Mouse (Mus musculus): ENCODE results near the gene Snx12.

Gene Snx12

DNA sequence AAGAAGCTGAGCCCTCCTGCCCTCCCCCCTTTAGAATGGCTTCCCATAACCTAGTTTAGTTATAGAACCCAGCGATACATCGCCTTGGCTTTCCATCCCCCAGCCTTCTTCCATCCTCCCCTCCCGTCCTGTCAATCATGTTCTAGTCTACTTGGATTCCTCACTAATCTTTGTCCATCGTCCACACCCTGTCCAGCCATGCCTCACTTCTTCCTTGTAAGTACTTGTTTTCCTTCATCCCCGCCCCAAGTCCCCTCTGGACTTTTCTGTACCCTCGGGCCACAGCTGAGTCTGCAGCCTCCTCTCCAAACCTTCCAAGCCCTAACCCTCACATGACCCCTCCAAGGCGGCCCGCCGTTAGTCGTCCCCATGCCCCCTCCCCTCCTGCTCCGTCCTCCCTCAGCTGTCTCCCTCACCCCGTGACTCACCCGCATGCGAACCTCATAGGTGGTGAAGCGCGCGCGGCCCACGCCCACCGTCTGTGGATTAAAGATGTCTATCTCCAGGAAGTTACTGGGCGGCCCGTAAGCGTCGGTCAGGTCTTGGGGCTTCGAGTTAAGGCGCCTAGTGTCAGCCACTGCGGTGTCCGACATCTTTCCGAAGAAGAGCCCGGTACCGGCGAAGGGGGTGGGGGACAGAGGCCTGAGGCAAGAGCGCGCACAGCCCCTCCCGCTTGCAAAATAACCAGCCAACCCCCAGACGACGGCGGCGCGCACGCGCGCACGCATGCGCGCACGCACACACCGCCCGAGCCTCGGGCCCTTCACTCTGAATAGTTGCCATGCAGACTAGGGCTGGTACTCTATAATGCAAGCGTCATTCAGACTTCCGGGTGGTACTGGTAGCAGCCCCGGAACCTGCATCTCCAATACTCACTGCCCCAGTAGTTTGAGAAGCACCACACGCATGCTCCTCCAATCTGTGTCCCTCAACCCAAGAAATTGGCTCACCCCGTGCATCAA, at the start of gene Snx12:
Gene Snx12 (minus strand): TSS at position 730 of the 962 bp plus-strand sequence.
- DNase-seq (ENCODE audit: low spot score): peak; percentile 84

DNA sequence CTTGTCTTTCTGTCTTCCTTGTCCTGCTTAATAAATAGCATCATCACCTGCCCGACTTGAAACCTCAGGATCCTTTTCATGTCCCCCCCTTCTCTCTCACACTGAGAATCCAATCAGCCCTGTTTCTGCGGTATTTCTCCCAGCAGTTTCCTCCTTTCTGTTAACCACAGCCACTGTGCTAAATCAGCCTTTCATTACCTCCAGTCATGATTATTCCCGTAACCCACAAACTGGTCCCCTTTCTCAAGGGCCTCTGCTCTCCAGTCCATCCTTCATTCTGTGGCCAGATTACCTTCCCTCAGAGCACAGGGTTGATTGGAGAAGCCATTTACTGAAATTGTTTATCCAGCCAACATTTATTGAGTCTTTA, 46.4 kb upstream of the Snx12 start, which contains the start of gene Gm20489:
Gene Gm20489 (minus strand): TSS at position 269 of the 370 bp plus-strand sequence.
- DNase-seq (ENCODE audit: low spot score): no peak

GRCm38 (mm10) chrX:101268025-101268754, 45.8 kb upstream of the Snx12 start, which contains the start of gene Il2rg:
Il2rg (minus strand) TSS chrX:101268255.
- DNase-seq (ENCODE audit: low spot score): no peak

DNA sequence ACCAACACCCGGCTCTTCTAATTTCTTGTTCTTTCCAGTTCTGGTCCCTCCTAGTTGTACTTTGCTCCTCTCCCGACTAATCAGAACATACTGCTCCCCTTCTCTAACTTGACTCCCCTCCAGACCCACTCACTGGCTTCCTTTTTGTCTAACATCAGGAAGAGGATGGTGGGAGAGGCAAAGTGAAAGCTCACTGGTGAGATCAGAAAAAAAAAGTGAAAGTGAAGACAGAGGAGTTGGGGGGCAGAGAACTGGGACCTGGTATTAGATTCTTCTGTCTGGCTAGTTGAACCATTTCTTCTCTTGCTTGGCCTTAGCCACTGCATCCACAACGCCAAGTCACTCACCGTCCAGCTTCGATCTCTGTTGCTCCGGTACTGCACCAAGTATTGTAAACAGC, 44.3 kb upstream of the Snx12 start:
- DNase-seq (ENCODE audit: low spot score): no peak

GRCm38 (mm10) chrX:101263892-101264291, 41.5 kb upstream of the Snx12 start, which contains the start of gene Gm614:
Gm614 (minus strand) TSS chrX:101263992.
- DNase-seq (ENCODE audit: low spot score): no peak

DNA sequence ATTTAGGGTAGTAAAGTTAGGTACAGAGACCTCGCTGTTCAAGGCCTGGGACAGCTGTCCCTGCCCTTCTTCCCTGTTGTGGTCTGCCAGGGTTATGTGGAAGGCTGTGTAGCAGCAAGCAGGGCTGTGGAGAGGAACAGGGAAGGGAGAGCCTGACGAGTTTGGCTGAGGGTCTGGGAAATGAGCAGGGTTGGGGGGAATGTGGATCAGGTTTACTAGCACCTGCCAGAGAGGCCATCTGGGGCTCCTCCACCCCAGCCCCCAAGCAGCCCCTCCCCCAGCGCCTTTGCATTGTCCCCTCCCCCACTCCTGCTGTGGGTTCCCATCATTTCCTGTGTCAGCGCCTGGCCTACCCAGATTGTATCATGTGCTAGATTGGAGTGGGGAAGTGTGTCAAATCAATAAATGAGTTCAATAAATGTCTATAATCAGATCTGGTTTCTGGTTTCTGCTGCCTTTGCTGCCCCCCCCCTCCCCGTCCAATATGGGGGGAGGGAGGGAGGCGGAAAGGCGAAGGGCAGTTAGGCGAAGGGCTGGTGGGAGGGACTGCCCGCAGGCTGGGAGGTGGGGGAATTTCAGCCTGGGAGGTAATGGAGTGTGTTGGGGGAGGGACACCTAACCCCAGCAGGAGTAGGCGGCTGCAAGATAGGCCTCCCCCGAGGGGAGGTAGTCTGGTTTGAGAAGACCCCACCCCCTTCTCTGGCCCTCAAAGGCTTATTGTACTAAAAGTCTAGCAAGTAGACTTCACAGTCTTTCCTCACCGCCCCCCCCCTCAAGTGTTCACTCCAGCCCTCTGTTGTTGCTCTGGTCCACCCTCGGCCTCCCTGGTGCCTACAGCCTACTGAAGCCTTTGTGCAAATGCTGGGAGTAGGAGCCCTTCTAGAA, 38.3 kb upstream of the Snx12 start:
- peak; percentile 60 for DNase-seq (ENCODE audit: low spot score)

DNA sequence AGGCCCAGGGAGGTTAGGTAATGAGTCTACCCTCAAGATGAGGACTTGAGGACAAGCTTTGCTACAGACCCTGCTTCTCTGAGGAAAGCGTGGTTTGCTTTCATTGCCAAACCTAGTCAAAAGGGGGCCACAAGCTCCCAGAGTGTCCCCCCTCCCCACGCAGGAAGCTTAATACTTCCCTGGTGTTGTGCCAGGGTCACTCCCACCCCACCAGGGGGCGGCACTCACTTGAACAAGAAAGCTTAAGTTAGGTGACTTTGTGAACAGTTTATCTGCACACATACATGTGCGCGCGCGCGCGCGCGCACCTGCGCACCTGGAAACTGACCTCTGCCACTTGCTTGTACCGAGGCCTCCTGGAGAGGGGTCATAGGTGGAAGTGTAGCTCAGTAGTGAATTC, 34.2 kb upstream of the Snx12 start:
- no peak for DNase-seq (ENCODE audit: low spot score)

DNA sequence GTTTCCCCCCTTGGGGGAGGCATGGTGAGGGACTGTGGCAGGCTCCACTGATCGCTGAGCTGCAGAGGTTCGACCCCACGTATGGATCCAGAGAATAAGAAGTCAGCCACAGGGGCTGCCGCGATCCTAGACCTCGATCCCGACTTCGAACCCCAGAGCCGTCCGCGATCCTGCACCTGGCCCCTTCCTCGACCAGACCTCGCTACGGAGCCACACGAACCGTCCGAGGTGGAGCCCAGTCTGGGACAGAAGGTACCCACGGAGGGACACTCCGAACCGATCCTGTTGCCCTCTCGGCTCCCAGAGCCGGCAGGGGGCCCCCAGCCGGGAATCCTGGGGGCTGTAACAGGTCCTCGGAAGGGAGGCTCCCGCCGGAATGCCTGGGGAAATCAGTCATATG, 32.4 kb upstream of the Snx12 start:
- DNase-seq (ENCODE audit: low spot score): peak; percentile 16

GRCm38 (mm10) chrX:101253952-101254729, 31.8 kb upstream of the Snx12 start, which contains the start of gene Foxo4:
Foxo4 (plus strand) TSS chrX:101254528.
- DNase-seq (ENCODE audit: low spot score): peak; percentile 94

DNA sequence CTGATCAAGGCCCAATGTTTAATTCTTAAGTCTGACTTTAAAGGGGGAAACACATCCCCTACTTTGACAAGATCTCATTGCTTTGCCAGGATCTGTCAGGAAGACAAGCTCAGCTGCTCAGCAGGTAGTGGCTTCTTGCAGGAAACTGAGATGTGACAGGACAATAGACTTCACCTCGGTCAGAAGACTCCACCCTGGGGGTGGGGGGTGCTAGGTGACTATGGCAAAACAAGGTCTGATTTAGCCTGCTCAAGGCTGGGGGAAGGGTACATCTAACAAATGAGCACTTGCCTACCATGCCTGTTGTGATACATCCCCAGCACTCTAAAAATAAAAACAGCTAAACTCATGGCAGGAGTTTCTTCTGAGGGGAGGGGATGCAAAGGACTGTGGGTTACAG, 22.6 kb upstream of the Snx12 start:
- DNase-seq (ENCODE audit: low spot score): no peak

DNA sequence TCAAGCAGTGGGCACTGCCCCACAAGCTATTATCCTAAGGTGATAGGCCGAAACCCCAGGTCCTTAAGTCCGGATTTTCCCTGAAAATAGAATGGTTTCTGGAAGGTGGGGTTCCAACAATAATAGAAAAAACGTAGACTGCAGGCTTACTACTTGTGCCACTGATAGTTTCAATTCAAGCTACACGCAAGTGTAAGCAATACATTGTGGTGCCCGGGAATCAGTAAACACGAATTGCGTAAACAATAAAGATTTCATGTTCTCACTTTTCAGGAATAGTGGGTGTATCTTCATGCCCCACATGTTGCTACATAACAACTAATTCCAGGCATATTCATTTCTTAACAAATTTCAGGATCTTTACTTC, 416 bp upstream of the Snx12 start:
- DNase-seq (ENCODE audit: low spot score): no peak

- DNase-seq (ENCODE audit: low spot score): no peak
These were observed 33.1 kb downstream of the Snx12 start for GRCm38 (mm10) chrX:101189285-101189684.

DNA sequence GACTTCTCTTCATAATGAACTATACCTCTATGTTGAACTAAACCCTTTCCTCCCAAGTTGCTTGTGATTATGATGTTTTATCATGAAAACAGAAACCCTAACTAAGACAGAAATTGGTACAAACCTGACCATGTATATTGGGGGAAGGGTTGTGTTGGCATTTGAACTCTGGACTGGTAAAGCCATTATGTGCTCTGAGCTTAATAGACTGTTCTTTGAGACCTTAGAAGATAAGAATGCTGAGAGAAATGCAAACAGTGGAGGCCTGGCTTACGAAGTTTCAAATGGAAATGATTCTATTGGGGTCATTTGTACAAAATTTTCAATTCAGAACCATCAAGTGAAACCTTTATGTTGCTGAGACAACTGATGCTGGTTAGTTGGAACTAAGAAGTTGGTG, 34.7 kb downstream of the Snx12 start:
- no peak for DNase-seq (ENCODE audit: low spot score)

DNA sequence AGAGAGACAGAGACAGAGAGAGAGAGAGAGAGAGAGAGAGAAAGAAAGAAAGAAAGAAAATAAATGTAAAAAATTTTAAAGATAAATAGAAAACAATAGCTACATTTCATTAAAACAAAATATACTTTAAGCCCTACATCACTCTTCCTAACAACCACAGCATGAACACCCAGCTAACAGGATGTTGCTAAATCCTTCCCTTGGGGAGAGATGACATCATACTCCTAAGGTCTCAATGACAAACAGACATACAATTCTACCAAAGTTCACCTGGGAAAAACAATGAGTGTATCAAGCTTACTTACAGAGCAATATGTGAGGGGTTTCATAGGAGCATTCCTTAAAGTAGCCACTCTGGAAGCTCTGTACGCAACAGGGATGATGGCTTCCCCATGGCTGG, 49.0 kb downstream of the Snx12 start:
- DNase-seq (ENCODE audit: low spot score): no peak

GRCm38 (mm10) chrX:101168425-101168824, 53.9 kb downstream of the Snx12 start:
- DNase-seq (ENCODE audit: low spot score): no peak

- no peak for DNase-seq (ENCODE audit: low spot score)
These were observed 58.6 kb downstream of the Snx12 start for GRCm38 (mm10) chrX:101163739-101164138.

DNA sequence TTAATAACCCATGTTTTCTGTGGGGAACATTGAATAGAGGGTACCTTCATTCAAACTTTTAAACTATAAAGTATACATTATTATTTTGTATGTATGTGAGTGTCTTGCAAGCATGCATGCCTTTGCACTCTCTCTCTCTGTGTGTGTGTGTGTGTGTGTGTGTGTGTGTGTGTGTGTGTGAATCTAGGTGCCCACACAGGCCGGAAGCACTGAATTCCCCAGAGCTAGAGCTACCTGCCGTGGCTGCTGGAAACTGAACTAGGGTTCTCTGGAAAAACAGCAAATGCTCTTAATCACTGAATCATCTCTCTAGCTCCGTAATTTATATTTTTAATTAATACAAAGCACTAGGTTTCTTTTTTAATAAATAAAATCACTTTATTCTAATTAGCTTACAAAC, 59.1 kb downstream of the Snx12 start:
- DNase-seq (ENCODE audit: low spot score): no peak

GRCm38 (mm10) chrX:101162532-101162931, 59.8 kb downstream of the Snx12 start:
- no peak for DNase-seq (ENCODE audit: low spot score)

DNA sequence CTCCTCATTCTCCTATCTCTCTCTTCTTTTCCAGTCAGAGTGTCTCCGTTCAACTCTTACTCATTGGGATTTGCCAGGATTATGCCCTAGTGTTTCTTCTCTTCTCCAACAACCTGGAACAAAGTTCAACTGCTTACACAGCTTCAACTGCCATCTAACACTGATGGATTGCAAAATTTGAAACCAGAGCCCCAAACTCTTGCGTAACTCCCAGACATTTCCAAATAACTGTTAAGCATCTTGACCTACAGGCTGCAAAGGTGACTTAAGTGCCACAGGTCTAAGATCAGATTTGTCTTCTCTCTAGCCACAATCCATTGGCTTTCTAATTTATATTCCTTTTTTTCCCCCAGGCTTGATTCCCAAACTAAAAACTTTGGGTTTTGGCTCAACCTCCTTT, 64.9 kb downstream of the Snx12 start:
- DNase-seq (ENCODE audit: low spot score): no peak

- no peak for DNase-seq (ENCODE audit: low spot score)
These were observed 66.0 kb downstream of the Snx12 start for GRCm38 (mm10) chrX:101156369-101156768.

- DNase-seq (ENCODE audit: low spot score): no peak
These were observed 74.9 kb downstream of the Snx12 start for GRCm38 (mm10) chrX:101147506-101147905.
